Mouse (Mus musculus) MEL (cell line): ENCODE results near the gene Adcy7. TPM values are rescaled to one million over a fixed set of nuclear protein-coding genes. Genes with fewer than 3 reads are reported as not detected.

Experiments used
- DNase-seq: peaks from one replicate; pipeline ENCODE4 v3.0.0; 2011; ENCODE audit warnings: low read depth, low spot score
- H3K27ac ChIP-seq: 2 replicates; pipeline ENCODE4 v1.5.1; 2012; ENCODE audit warnings: low read depth, mild to moderate bottlenecking, control low read depth, low read length, moderate library complexity; ENCODE audit not compliant: control insufficient read depth
- H3K27me3 ChIP-seq, 2 experiments: fragments of 150-350 bp in 1 of 2; sonication (generic) in 1 of 2; 2 replicates each; pipeline ENCODE4 v1.6.1; 2012; ENCODE audit warnings: low read length in 2 of 2, mild to moderate bottlenecking in 2 of 2, improper control_type of control experiment in 1 of 2, moderate library complexity in 1 of 2; ENCODE audit not compliant: insufficient read depth in 2 of 2, control insufficient read depth in 1 of 2
- H3K36me3 ChIP-seq, 2 experiments: 2 replicates each; pipeline ENCODE4 v1.6.1; 2012 to 2014; ENCODE audit warnings: low read length in 2 of 2, improper control_type of control experiment in 1 of 2, inconsistent platforms in 1 of 2, mild to moderate bottlenecking in 1 of 2; ENCODE audit not compliant: insufficient read depth in 2 of 2, control insufficient read depth in 1 of 2
- H3K4me1 ChIP-seq, 2 experiments: fragments of 150-350 bp in 1 of 2; sonication (generic) in 1 of 2; 2 replicates each; pipeline ENCODE4 v1.6.1; 2012; ENCODE audit warnings: low read length in 2 of 2, improper control_type of control experiment in 1 of 2, mild to moderate bottlenecking in 1 of 2; ENCODE audit not compliant: insufficient read depth in 2 of 2, control insufficient read depth in 1 of 2
- H3K4me3 ChIP-seq, 2 experiments: fragments of 150-350 bp in 1 of 2; sonication (generic) in 1 of 2; 2 replicates each; pipeline ENCODE4 v1.5.1; 2012; ENCODE audit warnings: low read depth in 2 of 2, low read length in 2 of 2, mild to moderate bottlenecking in 2 of 2, moderate library complexity in 2 of 2, control low read depth in 1 of 2, improper control_type of control experiment in 1 of 2; ENCODE audit not compliant: control insufficient read depth in 1 of 2, insufficient read depth in 1 of 2
- H3K79me2 ChIP-seq: 2 replicates; pipeline ENCODE4 v1.6.1; 2012; ENCODE audit warnings: mild to moderate bottlenecking, low read length, moderate library complexity; ENCODE audit not compliant: control insufficient read depth, poor library complexity, insufficient read depth
- H3K9ac ChIP-seq: 2 replicates; pipeline ENCODE4 v1.6.1; 2012; ENCODE audit warnings: low read depth, mild to moderate bottlenecking, control low read depth, low read length, moderate library complexity; ENCODE audit not compliant: control insufficient read depth, poor library complexity, severe bottlenecking
- H3K9me3 ChIP-seq: fragments of 150-350 bp; sonication (generic); replicated peaks from 2 replicates; pipeline ENCODE4 v1.6.1; 2012; ENCODE audit warnings: mild to moderate bottlenecking, low read length, improper control_type of control experiment, moderate library complexity; ENCODE audit not compliant: insufficient read depth
- ELF1 ChIP-seq: IDR thresholded peaks from 2 replicates; pipeline ENCODE4 v1.6.1; 2014; ENCODE audit warnings: low read depth, mild to moderate bottlenecking, inconsistent platforms, low read length, improper control_type of control experiment, moderate library complexity
- GATA1 ChIP-seq: IDR thresholded peaks from 2 replicates; pipeline ENCODE4 v1.6.1; 2011; ENCODE audit warnings: low read depth, low read length, improper control_type of control experiment
- HCFC1 ChIP-seq: IDR thresholded peaks from 2 replicates; pipeline ENCODE4 v1.6.1; 2012; ENCODE audit warnings: low read depth, mild to moderate bottlenecking, inconsistent platforms, low read length, improper control_type of control experiment, moderate library complexity
- MAX ChIP-seq: IDR thresholded peaks from 2 replicates; pipeline ENCODE4 v1.6.1; 2011; ENCODE audit warnings: low read length, improper control_type of control experiment
- MXI1 ChIP-seq: IDR thresholded peaks from 2 replicates; pipeline ENCODE4 v1.6.1; 2011; ENCODE audit warnings: mild to moderate bottlenecking, low read depth, low read length, improper control_type of control experiment
- MYB ChIP-seq: IDR thresholded peaks from 2 replicates; pipeline ENCODE4 v1.6.1; 2011; ENCODE audit warnings: mild to moderate bottlenecking, low read depth, low read length, improper control_type of control experiment
- NELFE ChIP-seq: IDR thresholded peaks from 2 replicates; pipeline ENCODE4 v1.6.1; 2011; ENCODE audit warnings: low read depth, low read length, improper control_type of control experiment
- POLR2A ChIP-seq, 2 experiments: IDR thresholded peaks; 2 replicates each; pipeline ENCODE4 v1.6.1; 2011 to 2012; ENCODE audit warnings: low read length in 2 of 2, mild to moderate bottlenecking in 2 of 2, control low read depth in 1 of 2, improper control_type of control experiment in 1 of 2, low read depth in 1 of 2, moderate library complexity in 1 of 2; ENCODE audit not compliant: control insufficient read depth in 1 of 2, insufficient read depth in 1 of 2, poor library complexity in 1 of 2
- POLR2AphosphoS2 ChIP-seq: IDR thresholded peaks from 2 replicates; pipeline ENCODE4 v1.6.1; 2011; ENCODE audit warnings: low read length, improper control_type of control experiment
- POLR2AphosphoS5 ChIP-seq: IDR thresholded peaks from 2 replicates; pipeline ENCODE4 v1.6.1; 2012; ENCODE audit warnings: low read depth, borderline replicate concordance, mild to moderate bottlenecking, inconsistent platforms, low read length, moderate library complexity, mixed read lengths
- RCOR1 ChIP-seq: IDR thresholded peaks from 2 replicates; pipeline ENCODE4 v1.6.1; 2012; ENCODE audit warnings: low read depth, mild to moderate bottlenecking, inconsistent platforms, low read length, improper control_type of control experiment
- SMC3 ChIP-seq: IDR thresholded peaks from 2 replicates; pipeline ENCODE4 v1.6.1; 2011; ENCODE audit warnings: low read depth, low read length, improper control_type of control experiment
- TAL1 ChIP-seq: IDR thresholded peaks from 2 replicates; pipeline ENCODE4 v1.6.1; 2012; ENCODE audit warnings: mild to moderate bottlenecking, inconsistent platforms, low read length, moderate library complexity, mixed read lengths
- TBP ChIP-seq: IDR thresholded peaks from 2 replicates; pipeline ENCODE4 v1.8.0; 2011; ENCODE audit warnings: low read depth, low read length, improper control_type of control experiment
- TCF12 ChIP-seq: IDR thresholded peaks from 2 replicates; pipeline ENCODE4 v1.6.1; 2014; ENCODE audit warnings: low read depth, mild to moderate bottlenecking, inconsistent platforms, low read length, improper control_type of control experiment, moderate library complexity
- USF2 ChIP-seq, 2 experiments: IDR thresholded peaks; 2 replicates each; pipeline ENCODE4 v1.6.1; 2011 to 2012; ENCODE audit warnings: improper control_type of control experiment in 2 of 2, low read length in 2 of 2, borderline replicate concordance in 1 of 2, inconsistent platforms in 1 of 2, low read depth in 1 of 2, mild to moderate bottlenecking in 1 of 2; ENCODE audit not compliant: insufficient read depth in 1 of 2
- ZC3H11A ChIP-seq: IDR thresholded peaks from 2 replicates; pipeline ENCODE4 v1.6.1; 2012; ENCODE audit warnings: low read depth, mild to moderate bottlenecking, inconsistent platforms, low read length, improper control_type of control experiment
- ZKSCAN1 ChIP-seq: IDR thresholded peaks from 2 replicates; pipeline ENCODE4 v1.6.1; 2012; ENCODE audit warnings: low read depth, mild to moderate bottlenecking, inconsistent platforms, low read length, improper control_type of control experiment, moderate library complexity
- ZMIZ1 ChIP-seq: IDR thresholded peaks from 2 replicates; pipeline ENCODE4 v1.6.1; 2012; ENCODE audit warnings: low read depth, mild to moderate bottlenecking, inconsistent platforms, low read length, improper control_type of control experiment, moderate library complexity
- ZNF384 ChIP-seq: IDR thresholded peaks from 2 replicates; pipeline ENCODE4 v1.6.1; 2012; ENCODE audit warnings: low read depth, mild to moderate bottlenecking, inconsistent platforms, low read length, improper control_type of control experiment
- polyA plus RNA-seq, 2 experiments: library from polyadenylated mRNA; stranded (reverse) in 1 of 2; unstranded in 1 of 2; fragments of >175 nt in 1 of 2; fragments of >200 nt in 1 of 2; gene quantifications; 2 replicates each; pipeline versions ENCODE4 v1.2.1 to v1.2.4; 2012; ENCODE audit warnings: low replicate concordance in 2 of 2, low read depth in 1 of 2; ENCODE audit not compliant: insufficient read length in 2 of 2, insufficient read depth in 1 of 2, missing spikeins in 1 of 2
- total RNA-seq: library from RNA; depleted of rRNA; stranded (reverse); fragments of 300-350 nt; gene quantifications from 2 replicates; pipeline ENCODE4 v1.2.3, GENCODE M21; 2012

The Adcy7 gene
- total and polyA plus RNA-seq, 3 experiments: 62.9 to 83.7 TPM; not detected in 1

DNA sequence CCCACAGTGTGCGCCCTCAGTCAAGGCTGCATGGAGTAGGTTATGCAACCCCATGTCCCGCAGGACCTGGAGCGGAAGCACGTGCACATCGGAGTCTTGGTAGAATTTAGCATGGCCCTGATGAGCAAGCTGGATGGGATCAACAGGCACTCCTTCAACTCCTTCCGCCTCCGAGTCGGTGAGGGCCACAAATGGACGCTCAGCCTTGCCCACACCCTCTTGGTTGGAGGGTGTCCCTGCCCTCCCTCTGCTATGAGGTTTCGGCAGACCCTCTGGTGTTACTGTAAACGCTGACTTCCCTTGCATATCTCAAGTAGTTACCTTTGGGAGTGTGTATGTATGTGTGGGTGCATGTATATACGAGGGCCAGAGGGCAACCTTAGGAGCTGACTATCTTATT lies 54.1 kb downstream of the Adcy7 start:
- Histone ChIP-seq H3K4me3 (no peak overlapping the region), H3K36me3 (peaks cover 2 to 14% of the 10 kb centered on the region in 2 experiments; a peak in 2 of 4 replicates), H3K9ac (no peak overlapping the region), H3K27me3 (no peaks in the 10 kb centered on the region), H3K79me2 (no peaks in the 10 kb centered on the region), H3K9me3 (no peaks in the 10 kb centered on the region), H3K4me1 (no peaks in the 10 kb centered on the region), H3K27ac (no peak overlapping the region)
- TF ChIP-seq POLR2A (IDR thresholded peaks at IDR 0.05; ENCODE audit: control insufficient read depth in 1 of 2, insufficient read depth in 1 of 2, low read depth in 1 of 2, low read length in 2 of 2, poor library complexity in 1 of 2): no peak
- no peak for TF ChIP-seq GATA1
- DNase-seq: no peak

DNA sequence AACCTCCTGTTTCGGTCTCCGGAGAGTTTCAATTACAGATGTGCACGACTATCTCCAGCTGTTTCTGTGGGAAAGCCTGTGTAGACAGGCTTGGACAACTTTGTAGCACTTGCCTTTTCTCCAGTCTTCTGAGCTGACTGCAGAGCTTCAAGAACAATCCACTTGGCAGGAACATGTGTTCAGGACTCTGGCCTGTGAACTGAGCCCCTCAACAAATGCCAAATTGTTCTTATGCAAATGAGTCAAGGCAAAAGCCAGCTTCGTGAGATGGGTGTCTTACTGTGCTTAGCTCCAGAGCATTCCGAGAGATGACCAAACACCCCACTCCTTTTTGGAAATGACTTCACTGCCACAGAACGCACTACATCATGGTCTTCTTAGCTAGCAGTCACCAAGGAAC lies 56.5 kb downstream of the Adcy7 start:
- Histone ChIP-seq H3K4me1 (no peaks in the 10 kb centered on the region), H3K79me2 (no peaks in the 10 kb centered on the region), H3K9me3 (no peaks in the 10 kb centered on the region), H3K4me3 (no peak overlapping the region), H3K9ac (no peak overlapping the region), H3K27ac (no peak overlapping the region), H3K27me3 (no peaks in the 10 kb centered on the region), H3K36me3 (peaks cover 2 to 24% of the 10 kb centered on the region in 2 experiments; a peak in 2 of 4 replicates)
- TF ChIP-seq SMC3: peak; percentile 8; the same call in 1 of the 2 replicates
- no peak for TF ChIP-seq POLR2AphosphoS5
- TF ChIP-seq MAX: no peak
- no peak for DNase-seq

DNA sequence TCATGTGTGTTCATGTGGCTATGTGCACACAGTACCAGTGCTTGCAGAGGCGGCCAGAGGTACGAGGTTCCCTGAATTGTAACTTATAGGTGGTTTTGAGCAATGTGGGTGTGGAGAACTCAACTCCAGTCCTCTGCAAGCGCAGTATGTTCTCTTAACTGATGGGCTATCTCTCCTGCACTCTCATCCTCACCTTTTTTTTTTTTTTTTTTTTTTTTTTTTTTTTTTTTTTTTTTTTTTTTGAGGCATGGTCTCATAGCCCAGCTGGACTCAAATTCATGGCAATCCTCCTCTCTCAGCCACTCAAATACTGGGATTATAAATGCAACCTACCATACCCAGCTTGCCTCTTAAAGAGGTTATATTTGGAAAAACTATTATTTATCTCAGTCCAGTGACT lies 58.6 kb downstream of the Adcy7 start:
- TF ChIP-seq POLR2AphosphoS5 (no peak), USF2 (IDR thresholded peaks at IDR 0.05; ENCODE audit: borderline replicate concordance in 1 of 2, insufficient read depth in 1 of 2, low read depth in 1 of 2, low read length in 2 of 2) (no peak), MYB (no peak), TBP (no peak), ZNF384 (peak; percentile 63), HCFC1 (no peak), MAX (no peak), TCF12 (no peak), RCOR1 (no peak), ZKSCAN1 (no peak), NELFE (no peak), TAL1 (no peak), ZMIZ1 (0 out of 2 replicates have a peak, but pooled peaks have one; percentile 48), ELF1 (no peak), MXI1 (no peak), ZC3H11A (no peak), POLR2AphosphoS2 (peak; percentile 12; the same call in 1 of the 2 replicates)
- TF ChIP-seq, all 39 proteins: peak for 3
- no peak for DNase-seq
- H3K9ac ChIP-seq: no peak overlapping the region
- H3K79me2 ChIP-seq: no peaks in the 10 kb centered on the region
- H3K27me3 ChIP-seq: no peaks in the 10 kb centered on the region
- peaks cover 0 to 10% of the 10 kb centered on the region in 2 experiments; a peak in 2 of 4 replicates for H3K4me1 ChIP-seq
- no peak overlapping the region for H3K27ac ChIP-seq
- no peaks in the 10 kb centered on the region for H3K9me3 ChIP-seq
- H3K36me3 ChIP-seq: peaks cover 12 to 31% of the 10 kb centered on the region in 2 experiments
- H3K4me3 ChIP-seq: no peak overlapping the region
